Comparison of ENCODE assay signal across 11 mouse cellular contexts in the genomic region with DNA sequence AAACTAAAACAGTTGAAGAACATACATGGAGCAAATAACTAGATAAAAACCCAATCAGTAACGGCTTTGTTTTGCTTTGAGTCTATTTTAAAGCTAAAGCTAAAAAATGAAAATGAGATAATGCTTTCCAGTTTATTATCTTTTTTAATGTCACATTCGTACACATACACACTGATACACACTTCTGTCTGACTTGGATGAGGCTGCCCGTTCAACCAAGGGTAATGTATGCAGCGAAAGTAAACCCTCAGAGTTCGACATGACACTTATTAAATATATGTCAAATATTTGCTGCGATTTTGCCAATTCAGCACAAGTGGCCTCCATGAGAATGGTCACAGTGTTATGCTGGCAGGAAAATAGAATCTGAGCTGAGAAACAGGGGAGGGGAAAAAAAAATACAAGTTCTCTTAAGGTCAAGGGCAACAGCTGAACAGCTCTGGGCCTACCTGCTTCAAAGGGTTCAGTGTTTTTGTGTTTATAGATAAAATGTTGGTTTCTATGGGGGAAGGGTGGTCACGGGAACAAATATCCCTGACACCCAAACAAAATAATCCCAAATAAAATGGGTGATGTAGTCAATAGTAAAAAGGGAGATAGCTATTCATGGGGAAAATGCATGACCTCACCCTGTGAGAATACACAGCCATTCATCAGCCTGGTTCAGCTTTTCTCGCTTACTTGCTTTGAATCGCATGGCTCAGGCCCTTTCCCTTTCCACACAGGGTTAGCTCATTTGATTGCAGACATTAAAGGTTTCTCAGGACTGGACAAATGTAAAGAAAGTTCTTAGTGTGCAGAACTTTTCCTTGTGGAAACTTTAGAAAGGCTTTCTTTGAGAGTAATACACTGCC.
DNase-seq lines count a peak whose midpoint lies in the region; ATAC-seq and TF ChIP-seq lines count a peak whose summit lies in the region.
"Had no signal": no experiment of that assay in that cellular context is flagged by ENCODE, and none has a peak within 500 bp of the region (broad histone marks: within the 10 kb centered on the region; RNA-seq: fewer than 3 reads in every experiment).

No protein-coding gene starts in this region.

- H3K27me3 ChIP-seq in lung, embryonic 16.5 days (ENCODE audit: control insufficient read depth, insufficient read depth, low read depth, low read length), result no peaks in the 10 kb centered on the region
- H3K27me3 ChIP-seq in lung, postnatal 0 days (replicated peaks; ENCODE audit: insufficient read depth, low read length), result no peaks in the 10 kb centered on the region
- no peaks in the 10 kb centered on the region for H3K27me3 ChIP-seq in embryonic facial prominence, embryonic 10.5 days (replicated peaks; ENCODE audit: low read depth, poor library complexity, severe bottlenecking)
- H3K27me3 ChIP-seq in hindbrain, embryonic 11.5 days (ENCODE audit: control insufficient read depth, insufficient read depth, low read length), result no peaks in the 10 kb centered on the region
- no peaks in the 10 kb centered on the region for H3K27me3 ChIP-seq in neural tube, embryonic 13.5 days
- H3K27me3 ChIP-seq in liver, embryonic 11.5 days (replicated peaks; ENCODE audit: control insufficient read depth, insufficient read depth, low read length), result no peaks in the 10 kb centered on the region
- H3K27me3 ChIP-seq: limb, embryonic 15.5 days had no signal

- peaks cover 8% of the 10 kb centered on the region for H3K4me1 ChIP-seq in lung, embryonic 16.5 days (replicated peaks; ENCODE audit: control insufficient read depth, insufficient read depth, low read length)
- H3K4me1 ChIP-seq in lung, postnatal 0 days (ENCODE audit: insufficient read depth, low read depth, low read length), result no peaks in the 10 kb centered on the region; the same call in 1 of the 2 replicates
- H3K4me1 ChIP-seq in embryonic facial prominence, embryonic 10.5 days, result peaks cover 10% of the 10 kb centered on the region
- no peaks in the 10 kb centered on the region for H3K4me1 ChIP-seq in hindbrain, embryonic 11.5 days (replicated peaks; ENCODE audit: control insufficient read depth, insufficient read depth, low read length)
- H3K4me1 ChIP-seq in neural tube, embryonic 13.5 days (replicated peaks), result peaks cover 25% of the 10 kb centered on the region
- H3K4me1 ChIP-seq in liver, embryonic 11.5 days (replicated peaks; ENCODE audit: control insufficient read depth, insufficient read depth, low read length), result no peaks in the 10 kb centered on the region

- no peak overlapping the region for H3K9ac ChIP-seq in lung, embryonic 16.5 days (ENCODE audit: low read length)
- no peak overlapping the region for H3K9ac ChIP-seq in lung, postnatal 0 days (replicated peaks; ENCODE audit: low read depth)
- no peak overlapping the region for H3K9ac ChIP-seq in hindbrain, embryonic 11.5 days (ENCODE audit: low read depth, low read length)
- H3K9ac ChIP-seq in neural tube, embryonic 13.5 days, result no peak overlapping the region
- H3K9ac ChIP-seq in liver, embryonic 11.5 days (ENCODE audit: low read depth, low read length), result no peak overlapping the region
- H3K9ac ChIP-seq: limb, embryonic 15.5 days had no signal

- no peak for TF ChIP-seq EP300 in lung, postnatal 0 days (IDR thresholded peaks at IDR 0.05)

- 0 out of 2 replicates have a peak overlapping the region, but pooled peaks have one; percentile 9 for H3K27ac ChIP-seq in lung, embryonic 16.5 days (ENCODE audit: low read length)
- no peak overlapping the region for H3K27ac ChIP-seq in lung, postnatal 0 days (ENCODE audit: low read length)
- H3K27ac ChIP-seq in embryonic facial prominence, embryonic 10.5 days (replicated peaks), result 0 out of 2 replicates have a peak overlapping the region, but pooled peaks have one; percentile 40
- H3K27ac ChIP-seq in hindbrain, embryonic 11.5 days (ENCODE audit: low read depth, low read length), result peak overlapping the region; percentile 30; the same call in 1 of the 2 replicates
- H3K27ac ChIP-seq in neural tube, embryonic 13.5 days (replicated peaks), result no peak overlapping the region
- H3K27ac ChIP-seq in liver, embryonic 11.5 days (ENCODE audit: low read depth, low read length), result no peak overlapping the region
- H3K27ac ChIP-seq: kidney, postnatal 0 days; macrophage had no signal

- H3K9me3 ChIP-seq in lung, embryonic 16.5 days (ENCODE audit: control insufficient read depth, low read length), result no peaks in the 10 kb centered on the region
- H3K9me3 ChIP-seq in lung, postnatal 0 days (ENCODE audit: low read length), result no peaks in the 10 kb centered on the region
- H3K9me3 ChIP-seq in embryonic facial prominence, embryonic 10.5 days, result no peaks in the 10 kb centered on the region
- H3K9me3 ChIP-seq in hindbrain, embryonic 11.5 days (ENCODE audit: control insufficient read depth, low read length), result no peaks in the 10 kb centered on the region
- H3K9me3 ChIP-seq in neural tube, embryonic 13.5 days, result no peaks in the 10 kb centered on the region
- H3K9me3 ChIP-seq in liver, embryonic 11.5 days (ENCODE audit: control insufficient read depth, low read length), result no peaks in the 10 kb centered on the region
- H3K9me3 ChIP-seq: limb, embryonic 15.5 days had no signal

- no peak overlapping the region for H3K4me3 ChIP-seq in lung, embryonic 16.5 days (ENCODE audit: low read length)
- no peak overlapping the region for H3K4me3 ChIP-seq in lung, postnatal 0 days (ENCODE audit: low read depth, low read length)
- no peak overlapping the region for H3K4me3 ChIP-seq in embryonic facial prominence, embryonic 10.5 days
- no peak overlapping the region for H3K4me3 ChIP-seq in hindbrain, embryonic 11.5 days (ENCODE audit: low read depth, low read length)
- no peak overlapping the region for H3K4me3 ChIP-seq in neural tube, embryonic 13.5 days
- no peak overlapping the region for H3K4me3 ChIP-seq in liver, embryonic 11.5 days (ENCODE audit: low read depth, low read length)
- H3K4me3 ChIP-seq: limb, embryonic 15.5 days had no signal

- WGBS in lung, embryonic 16.5 days, result 24% methylated on average over 9 of the region's 9 CpGs
- 33% methylated on average over 9 of the region's 9 CpGs for WGBS in lung, postnatal 0 days
- 73% methylated on average over 9 of the region's 9 CpGs for WGBS in embryonic facial prominence, embryonic 10.5 days
- 48% methylated on average over 9 of the region's 9 CpGs for WGBS in hindbrain, embryonic 11.5 days
- WGBS in neural tube, embryonic 13.5 days, result 28% methylated on average over 9 of the region's 9 CpGs
- WGBS in liver, embryonic 11.5 days, result 74% methylated on average over 9 of the region's 9 CpGs

- H3K36me3 ChIP-seq in lung, embryonic 16.5 days (ENCODE audit: control insufficient read depth, insufficient read depth, low read length), result no peaks in the 10 kb centered on the region
- no peaks in the 10 kb centered on the region for H3K36me3 ChIP-seq in lung, postnatal 0 days (ENCODE audit: insufficient read depth, low read length)
- no peaks in the 10 kb centered on the region for H3K36me3 ChIP-seq in embryonic facial prominence, embryonic 10.5 days (replicated peaks)
- no peaks in the 10 kb centered on the region for H3K36me3 ChIP-seq in hindbrain, embryonic 11.5 days (ENCODE audit: control insufficient read depth, insufficient read depth, low read length)
- H3K36me3 ChIP-seq in neural tube, embryonic 13.5 days, result no peaks in the 10 kb centered on the region
- no peaks in the 10 kb centered on the region for H3K36me3 ChIP-seq in liver, embryonic 11.5 days (ENCODE audit: control insufficient read depth, insufficient read depth, low read length)
- H3K36me3 ChIP-seq: limb, embryonic 15.5 days had no signal

- ATAC-seq in lung, embryonic 16.5 days (ENCODE audit: low read depth), result peak; percentile 45; the same call in 1 of the 2 replicates
- ATAC-seq in lung, postnatal 0 days, result no peak
- peak; percentile 83 for ATAC-seq in hindbrain, embryonic 11.5 days (ENCODE audit: low FRiP score)
- ATAC-seq in neural tube, embryonic 13.5 days (ENCODE audit: low read depth), result peak; percentile 82; the same call in 1 of the 2 replicates
- ATAC-seq in liver, embryonic 11.5 days (replicated peaks; ENCODE audit: low FRiP score), result no peak

- no peak for DNase-seq in lung, postnatal 0 days (ENCODE audit: low spot score)
- no peak for DNase-seq in embryonic facial prominence, embryonic 10.5 days (ENCODE audit: low spot score)
- DNase-seq in hindbrain, embryonic 11.5 days (ENCODE audit: low spot score), result peak; percentile 29
- no peak for DNase-seq in liver, embryonic 11.5 days (ENCODE audit: low spot score)
- no peak for DNase-seq in MN1 (ENCODE audit: low spot score)
- DNase-seq: layer of hippocampus, postnatal 36 days had no signal

- TF ChIP-seq CTCF in lung, postnatal 0 days (IDR thresholded peaks at IDR 0.05), result no peak

- no peak overlapping the region for H3K4me2 ChIP-seq in lung, embryonic 16.5 days (ENCODE audit: low read depth, low read length)
- no peak overlapping the region for H3K4me2 ChIP-seq in lung, postnatal 0 days (replicated peaks; ENCODE audit: low read depth, low read length)
- H3K4me2 ChIP-seq in hindbrain, embryonic 11.5 days (replicated peaks; ENCODE audit: low read depth, low read length), result no peak overlapping the region
- H3K4me2 ChIP-seq in neural tube, embryonic 13.5 days, result no peak overlapping the region
- no peak overlapping the region for H3K4me2 ChIP-seq in liver, embryonic 11.5 days
- H3K4me2 ChIP-seq: limb, embryonic 15.5 days had no signal

Comparison
In these comparisons a context has a peak if more than half of its experiments do, and no peak if none do; other contexts are left out.
1. ATAC-seq: peak in lung, embryonic 16.5 days (single experiment), hindbrain, embryonic 11.5 days (single experiment) and neural tube, embryonic 13.5 days (single experiment); none in lung, postnatal 0 days (single experiment) and liver, embryonic 11.5 days (single experiment).
2. H3K27ac ChIP-seq: peak in lung, embryonic 16.5 days (single experiment), embryonic facial prominence, embryonic 10.5 days (single experiment) and hindbrain, embryonic 11.5 days (single experiment); none in lung, postnatal 0 days (single experiment), neural tube, embryonic 13.5 days (single experiment) and liver, embryonic 11.5 days (single experiment).